Mouse (Mus musculus): ENCODE results near the gene Tmigd1.

Tmigd1 gene

DNA sequence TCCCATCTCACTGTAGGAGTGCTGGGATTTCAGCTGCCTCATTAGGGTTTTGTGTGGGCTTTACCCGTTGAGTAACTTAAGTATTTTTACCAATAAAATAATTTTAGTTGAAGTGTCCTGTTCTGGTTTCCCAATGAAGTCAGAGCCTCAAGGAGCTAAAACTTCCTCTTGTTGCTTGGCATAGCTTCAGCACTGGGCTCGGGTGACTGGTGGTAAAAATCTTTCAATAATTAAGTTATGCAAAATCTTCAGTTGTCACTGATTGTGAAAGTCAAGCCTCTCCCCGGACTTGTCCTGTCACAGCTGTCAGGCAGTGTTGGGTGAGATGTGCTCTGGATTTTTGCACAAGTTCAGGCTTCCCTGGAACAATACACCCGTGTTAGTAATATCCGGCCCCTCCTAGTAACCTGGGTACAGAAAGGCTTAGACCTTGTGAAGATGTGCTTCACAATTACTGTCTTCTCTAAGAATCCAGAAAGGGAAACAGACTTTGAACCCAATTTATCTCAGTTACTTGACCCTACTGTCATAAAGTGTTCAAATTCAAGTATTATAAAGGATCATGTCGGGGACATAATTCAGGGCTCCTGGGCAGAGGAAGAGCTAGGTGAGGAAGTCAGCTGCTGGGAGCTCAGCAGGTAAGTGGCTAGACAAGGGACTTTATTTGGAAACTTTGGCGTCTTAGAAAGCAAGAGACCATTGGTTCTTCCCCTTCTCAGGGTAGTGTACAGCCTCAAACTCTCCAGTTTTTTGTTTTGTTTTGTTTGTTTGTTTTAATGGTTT is at the start of gene Tmigd1:
Gene Tmigd1 (plus strand): TSS at position 581 of the 783 bp plus-strand sequence.
- DNase-seq: no peak

DNA sequence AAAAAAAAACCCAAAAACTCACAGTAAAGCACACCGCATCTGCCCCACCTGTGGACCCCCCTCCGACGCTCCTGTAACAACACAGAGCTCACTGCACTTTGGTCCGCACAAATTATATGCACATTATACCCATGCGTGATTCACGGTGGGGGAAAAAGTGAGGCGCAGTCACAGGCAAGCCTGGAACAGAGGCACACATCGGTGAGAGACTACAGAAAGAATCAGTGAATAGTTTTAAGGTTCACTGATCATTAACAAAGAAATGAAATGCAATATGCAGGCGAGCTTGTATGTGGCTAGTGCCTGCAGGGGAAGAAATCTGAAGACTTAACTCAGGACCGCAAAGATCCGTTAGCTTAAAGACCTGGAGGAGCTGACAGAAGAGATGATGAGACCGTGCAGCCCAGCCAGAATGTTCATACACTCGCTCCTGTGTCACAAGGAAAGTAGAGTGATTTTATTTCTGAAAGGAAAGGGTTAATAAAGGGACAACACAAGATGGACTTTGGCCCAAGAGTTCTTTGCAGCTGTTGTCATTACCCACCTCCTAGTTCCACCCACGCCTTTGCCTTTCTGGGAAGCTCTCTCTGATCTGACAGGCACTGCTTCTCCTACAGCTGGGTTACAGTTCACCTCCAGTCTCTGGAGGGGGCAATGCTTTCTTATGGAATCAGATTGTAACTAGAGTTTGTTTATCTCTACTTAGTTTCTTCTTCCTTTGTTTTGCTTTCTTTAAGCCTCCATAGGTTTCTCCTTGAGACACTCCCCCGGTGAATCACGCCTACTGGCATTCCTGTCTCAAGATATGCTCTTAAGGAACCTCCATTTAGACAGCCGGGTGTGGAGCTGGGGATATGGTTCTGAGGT is 47.3 kb upstream of the Tmigd1 start:
- peak; percentile 44 to 77 for DNase-seq

DNA sequence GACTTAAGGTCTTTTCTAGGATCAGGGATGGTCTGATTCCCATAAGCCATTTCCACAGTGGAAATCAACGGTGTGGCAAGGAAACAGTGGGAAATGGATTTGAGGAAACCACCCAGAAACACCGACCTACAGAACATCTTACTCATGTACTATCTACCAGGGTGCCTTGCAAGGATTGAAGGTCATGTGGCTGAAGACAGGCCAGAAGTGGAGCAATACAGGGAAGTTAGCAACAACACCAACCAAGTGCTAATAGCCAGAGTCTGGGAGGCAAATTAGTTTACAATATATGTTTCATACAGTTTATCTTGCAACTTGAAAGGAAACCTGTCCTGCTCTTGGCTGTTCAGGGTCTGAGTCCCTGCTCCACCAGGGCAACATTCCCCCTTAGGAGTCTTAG is 45.4 kb upstream of the Tmigd1 start:
- DNase-seq: no peak

DNA sequence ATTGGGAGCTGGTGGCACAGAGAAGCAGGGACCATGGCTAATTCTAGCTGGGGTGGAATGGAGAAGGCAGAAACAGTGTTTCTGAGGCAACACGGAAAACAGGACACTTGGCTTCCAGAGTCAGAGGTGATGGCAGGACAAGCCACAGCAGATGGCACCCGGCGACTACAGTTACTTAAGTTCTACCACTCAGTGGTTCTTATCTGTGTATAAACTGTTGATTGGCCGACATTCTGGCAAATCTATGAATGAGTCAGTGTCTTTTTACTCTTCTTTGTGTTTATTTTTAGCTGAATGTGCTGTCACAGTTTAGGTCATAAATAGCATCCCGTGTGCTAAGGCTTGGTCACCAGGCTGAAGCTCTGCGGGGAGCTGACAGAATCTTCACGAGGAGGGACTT is 44.8 kb upstream of the Tmigd1 start:
- DNase-seq: no peak

DNA sequence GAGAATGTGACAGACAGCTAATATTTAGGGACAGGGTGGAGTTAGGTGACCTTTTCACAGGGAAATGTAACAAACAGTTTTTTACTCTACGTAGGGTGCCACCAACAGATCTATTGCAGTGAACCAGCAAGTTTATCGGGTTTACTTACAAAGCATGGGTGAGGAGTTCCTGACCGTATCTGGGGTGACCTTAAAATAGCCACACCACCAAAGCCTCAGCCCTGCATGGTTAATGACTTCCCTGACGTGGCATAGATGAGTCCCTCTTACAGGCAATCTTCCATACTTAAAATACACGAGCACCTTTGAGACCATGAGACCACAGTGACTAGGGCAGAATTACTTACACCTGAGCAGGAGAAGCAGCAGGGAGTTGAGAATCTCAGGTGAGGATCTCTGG is 43.2 kb upstream of the Tmigd1 start:
- DNase-seq: no peak

DNA sequence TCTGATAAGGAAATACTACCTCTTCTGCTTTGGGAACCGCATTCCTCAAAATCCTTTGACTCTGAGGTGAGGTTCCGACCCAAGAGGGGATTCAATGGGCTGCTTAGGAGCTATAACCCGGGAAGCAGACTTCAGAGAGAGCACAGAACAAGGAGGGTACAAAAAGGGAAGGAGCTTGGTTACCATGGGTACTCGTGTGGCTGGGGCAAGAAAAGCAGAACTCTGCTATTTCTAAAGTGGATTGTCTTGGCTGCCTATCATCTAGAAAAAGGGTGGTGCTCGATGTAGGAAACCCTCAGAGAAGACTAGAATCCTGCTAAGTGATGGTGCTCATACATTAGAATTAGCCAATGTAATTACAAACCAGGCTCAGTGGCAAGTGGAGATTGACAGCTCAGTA is 42.7 kb upstream of the Tmigd1 start:
- no peak for DNase-seq

DNA sequence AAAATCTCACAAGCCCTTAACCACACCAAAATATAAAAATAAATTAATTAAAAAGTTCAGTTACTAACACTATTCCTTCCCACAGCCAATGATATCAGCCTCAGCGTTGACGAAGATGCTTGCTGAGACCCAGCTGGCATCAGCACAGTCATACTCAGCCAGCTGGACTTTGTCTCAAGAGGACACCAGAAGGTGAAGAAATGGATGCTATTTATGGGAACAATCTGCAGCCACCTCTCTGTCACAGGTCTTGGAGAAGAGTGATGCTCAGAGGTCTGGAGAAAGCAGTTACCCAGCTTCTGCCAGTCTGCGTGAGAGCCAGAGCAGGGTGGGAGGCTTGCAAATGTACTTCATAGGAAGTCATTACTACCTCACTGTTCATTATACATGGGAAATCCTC is 40.8 kb upstream of the Tmigd1 start:
- DNase-seq: no peak

DNA sequence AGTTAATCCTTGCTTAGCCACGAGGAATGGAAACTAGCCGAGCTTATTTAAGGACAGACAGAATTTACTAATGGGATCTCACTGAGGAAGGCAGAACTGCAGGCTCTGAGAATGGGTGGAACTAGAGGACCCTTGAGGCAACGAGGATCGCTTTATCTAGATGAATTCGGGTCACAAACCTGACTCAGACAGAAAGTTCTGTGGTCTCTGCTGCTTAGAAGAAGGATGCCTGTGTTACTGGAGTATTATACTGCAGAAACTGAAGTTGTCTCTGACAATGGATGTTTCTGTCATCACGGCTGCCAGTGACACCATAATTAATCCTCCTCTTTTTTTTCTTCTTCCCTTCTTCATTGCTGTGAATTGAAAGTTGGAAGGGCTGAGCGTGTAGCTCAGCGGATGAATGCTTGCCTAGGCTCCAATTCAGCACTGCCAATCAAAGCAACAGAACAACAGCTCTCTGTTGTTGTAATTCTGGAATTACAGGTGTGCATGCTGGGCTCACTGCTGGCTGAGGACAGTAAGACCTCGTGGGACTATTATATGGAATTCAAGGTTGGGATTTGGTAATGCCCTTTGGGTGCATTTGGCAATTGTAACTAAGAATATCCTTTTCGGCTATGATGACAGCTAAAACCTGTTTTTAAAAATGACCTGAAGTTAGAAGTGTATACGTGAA is 29.3 kb upstream of the Tmigd1 start:
- no peak for DNase-seq

DNA sequence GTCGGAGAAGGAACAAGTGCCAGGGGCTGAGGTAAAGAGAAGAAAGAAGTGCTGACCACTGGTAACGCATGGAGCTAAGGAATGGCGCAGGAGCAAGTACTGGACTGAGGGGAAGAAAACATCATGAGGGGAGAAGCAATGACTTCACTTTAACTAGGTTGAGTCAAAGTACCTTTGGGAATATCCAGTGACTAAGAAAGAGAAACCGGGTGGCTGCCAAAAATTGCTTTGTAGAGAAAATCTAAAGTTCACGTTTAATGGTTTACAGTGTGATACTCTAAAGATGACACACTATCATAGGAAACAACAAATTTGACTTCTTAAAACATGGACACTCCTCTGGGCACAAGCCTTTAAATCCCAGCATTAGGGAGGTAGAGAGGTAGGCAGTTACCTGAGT is 28.1 kb upstream of the Tmigd1 start:
- DNase-seq: no peak

DNA sequence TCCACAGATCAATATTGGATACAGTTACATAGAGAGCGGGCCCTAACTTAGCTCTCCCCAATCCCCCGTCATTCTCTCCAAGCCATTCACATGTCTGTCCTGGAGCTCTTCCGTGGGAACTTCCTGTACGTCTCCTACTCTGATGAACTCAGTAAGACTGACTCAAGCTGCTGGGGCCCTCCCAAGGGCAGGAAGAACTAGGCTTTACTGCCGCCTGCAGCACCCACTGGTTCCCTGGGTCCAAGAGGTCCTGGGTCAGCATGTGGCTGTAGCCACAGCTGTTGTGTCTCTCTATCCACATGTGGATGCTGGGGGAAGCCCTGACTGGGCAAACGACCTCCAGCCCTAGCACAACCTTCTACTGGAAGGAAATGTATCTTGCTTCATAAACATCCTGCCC is 27.2 kb upstream of the Tmigd1 start:
- DNase-seq: no peak

DNA sequence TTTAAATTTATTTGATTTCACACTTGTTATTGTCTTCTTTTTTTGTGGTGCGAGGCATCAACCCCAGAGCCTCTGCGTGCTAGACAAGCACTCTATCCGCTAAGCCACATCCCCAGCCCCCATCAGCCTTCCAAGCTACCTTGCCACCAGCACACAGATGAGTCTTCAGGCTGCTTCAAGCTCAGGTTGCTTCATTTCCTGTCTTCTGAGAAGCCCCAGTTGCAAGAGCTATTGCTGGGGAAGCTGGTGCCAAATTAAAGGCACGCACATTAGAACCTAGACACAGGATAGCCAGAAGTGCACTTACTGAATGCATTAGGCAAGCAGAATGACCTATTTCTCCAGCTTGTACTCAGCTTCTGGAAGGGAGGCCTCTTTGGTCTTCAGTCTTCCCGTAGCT is 22.1 kb upstream of the Tmigd1 start:
- no peak for DNase-seq

DNA sequence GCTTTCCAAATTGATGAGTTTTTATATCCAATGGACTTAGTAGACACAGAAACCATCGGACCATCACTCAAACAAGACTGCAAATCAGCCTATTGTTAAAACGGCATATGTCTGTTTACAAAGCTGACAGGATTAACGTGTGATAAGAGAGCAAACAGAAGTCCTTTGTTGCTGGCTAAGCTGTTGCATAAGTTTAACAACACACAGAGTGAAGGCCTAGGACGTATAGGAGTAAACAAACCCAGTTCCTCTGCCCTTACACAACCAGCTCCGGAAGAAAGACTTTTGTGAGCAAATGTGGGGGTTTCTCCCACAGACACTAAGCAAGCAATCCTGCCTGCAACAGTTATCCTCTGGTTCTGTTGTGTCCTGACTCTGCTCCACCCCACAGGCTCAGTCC is 17.5 kb upstream of the Tmigd1 start:
- DNase-seq: no peak

DNA sequence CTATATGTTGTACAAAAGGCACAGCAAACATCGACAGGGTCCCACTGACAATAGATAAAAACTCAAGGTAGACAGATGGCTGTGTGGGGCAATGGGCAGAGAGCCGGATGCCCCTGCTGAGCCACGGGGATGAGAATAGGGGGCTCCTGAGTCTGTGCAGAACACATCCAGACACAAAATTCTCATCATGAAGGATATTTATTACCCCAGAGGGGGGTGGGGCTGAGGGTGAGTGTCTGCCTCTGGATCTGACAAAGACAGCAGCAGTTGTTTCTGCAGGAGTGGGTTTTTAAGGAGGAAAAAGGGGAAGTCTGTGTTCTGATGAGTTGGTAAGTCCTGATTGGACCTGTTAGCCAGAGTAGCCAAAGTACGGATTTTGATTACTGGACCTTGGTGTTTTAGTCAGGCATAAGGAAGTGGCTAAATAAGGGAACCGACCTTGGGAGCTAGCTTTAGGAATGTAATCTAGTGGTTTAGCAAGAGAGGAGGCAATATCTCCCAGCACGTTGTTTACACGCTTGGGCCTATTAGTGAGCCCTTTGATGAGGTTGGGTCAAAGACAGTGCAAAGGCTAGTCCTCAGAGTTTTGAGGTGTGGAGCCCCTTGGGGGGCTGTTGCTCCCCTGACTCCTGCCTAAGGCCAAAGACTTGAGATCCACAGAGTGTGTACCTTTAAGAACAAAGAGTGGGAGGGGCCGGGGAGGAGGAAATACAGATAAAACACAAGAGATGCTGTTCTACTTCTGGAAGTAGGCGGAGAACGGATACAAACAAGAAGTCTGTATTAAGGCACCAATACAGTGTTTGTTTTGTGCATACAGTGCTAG is 12.4 kb upstream of the Tmigd1 start:
- peak; percentile 68 to 74 for DNase-seq

DNA sequence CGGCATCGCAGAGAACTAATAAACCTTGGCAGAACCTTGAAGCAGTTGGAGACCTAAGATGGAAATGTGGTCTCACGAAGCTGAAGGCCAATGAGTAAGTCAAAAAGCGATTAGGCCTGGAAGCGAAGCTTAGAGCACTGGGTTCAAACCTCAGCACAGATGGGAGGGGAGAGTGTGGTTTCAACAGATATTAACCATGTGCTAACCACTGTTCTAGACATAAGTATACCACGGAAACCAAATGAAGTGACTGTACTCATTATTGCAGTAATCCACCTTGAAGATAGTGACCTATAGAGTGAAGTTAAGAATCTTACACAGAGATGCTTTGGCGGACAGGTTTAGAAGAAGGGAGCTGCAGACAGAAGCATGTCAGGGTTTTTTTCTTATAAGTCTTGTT is 10.8 kb upstream of the Tmigd1 start:
- no peak for DNase-seq

DNA sequence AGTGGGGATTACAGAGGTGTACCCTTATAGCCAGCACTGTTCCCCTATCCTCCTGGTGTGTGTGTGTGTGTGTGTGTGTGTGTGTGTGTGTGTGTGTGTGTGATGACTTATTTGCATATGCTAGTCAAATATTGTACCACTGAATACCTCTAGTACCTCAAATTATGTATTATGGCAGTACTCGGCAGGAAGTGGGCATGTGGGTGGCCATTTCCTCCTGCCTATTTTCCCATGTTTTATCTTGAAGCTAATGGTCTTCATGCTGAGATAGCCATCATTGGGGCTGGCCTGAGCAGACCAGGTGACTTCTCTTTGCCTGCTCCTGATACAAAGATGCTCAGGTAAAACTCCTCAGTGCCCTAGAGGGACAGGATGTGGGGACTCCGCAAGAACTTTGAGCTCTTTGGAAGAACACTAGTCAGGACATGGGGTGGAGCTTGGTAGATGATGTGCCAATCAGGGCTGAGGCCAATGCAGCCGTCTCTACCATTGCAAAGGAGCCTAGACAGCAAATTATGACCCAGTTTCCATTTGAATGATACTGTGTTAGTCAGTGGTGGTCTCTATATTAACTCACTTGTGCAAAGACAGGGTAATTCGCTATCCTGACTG is 10.1 kb upstream of the Tmigd1 start:
- no peak for DNase-seq

DNA sequence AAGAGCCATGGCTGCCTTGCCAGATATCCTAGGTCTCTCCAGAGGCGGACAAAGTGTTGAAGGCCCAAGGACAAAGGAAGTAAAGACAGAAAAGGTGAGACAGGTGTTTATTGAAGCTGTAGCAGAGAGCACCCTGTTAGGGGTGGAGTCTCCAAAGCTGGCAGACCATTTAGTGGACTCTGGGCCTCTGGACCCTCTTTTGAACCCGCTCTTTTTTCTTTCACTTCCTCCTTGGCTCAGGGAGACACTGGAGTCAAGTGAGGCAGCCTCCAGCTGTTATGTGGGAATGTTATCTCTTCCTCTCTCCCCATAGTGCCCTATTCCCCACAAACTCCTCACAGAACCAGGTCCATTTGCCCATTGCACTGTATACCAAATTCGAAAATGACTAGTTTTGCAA is 9.0 kb upstream of the Tmigd1 start:
- DNase-seq: no peak

DNA sequence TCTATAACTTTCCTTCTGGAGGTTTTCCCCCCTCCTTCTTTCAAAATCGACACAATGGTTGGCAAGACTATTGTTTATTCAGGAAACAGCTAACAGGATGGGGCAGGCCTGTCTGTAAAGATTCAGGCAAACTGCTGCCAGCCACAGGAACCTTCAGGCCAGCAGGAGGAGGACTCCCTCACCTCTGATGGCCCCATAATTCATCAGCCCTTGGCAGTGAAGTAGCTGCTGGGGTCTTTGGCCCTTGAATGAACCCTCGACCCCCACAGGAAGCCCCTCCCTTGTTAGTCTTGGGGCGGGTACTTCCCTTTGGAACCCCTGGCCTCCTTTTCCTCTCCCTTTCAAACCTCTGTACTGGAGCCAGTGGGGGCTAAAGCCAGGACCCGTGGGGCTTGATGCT is 8.4 kb upstream of the Tmigd1 start:
- DNase-seq: peak; percentile 63 to 83

DNA sequence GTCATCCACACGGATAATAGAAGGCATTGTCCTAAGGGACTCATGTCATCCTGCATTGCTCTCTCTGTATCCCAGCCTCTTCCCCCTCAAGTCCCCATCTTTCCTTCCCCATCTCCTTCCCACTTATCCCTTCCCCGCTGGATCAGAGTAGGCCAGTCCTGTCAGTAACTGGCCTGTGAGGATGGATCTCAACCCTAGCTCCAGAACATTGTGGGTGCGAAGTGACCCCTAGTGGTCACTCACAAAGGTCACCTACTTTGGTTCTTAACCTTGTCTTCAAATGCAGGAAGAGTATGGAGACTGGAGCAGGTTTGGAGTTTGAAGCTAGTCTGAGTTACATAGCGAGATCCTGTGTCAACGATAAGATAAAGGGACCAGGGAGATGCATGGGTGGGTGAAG is 7.7 kb upstream of the Tmigd1 start:
- peak; percentile 77 to 81 for DNase-seq

DNA sequence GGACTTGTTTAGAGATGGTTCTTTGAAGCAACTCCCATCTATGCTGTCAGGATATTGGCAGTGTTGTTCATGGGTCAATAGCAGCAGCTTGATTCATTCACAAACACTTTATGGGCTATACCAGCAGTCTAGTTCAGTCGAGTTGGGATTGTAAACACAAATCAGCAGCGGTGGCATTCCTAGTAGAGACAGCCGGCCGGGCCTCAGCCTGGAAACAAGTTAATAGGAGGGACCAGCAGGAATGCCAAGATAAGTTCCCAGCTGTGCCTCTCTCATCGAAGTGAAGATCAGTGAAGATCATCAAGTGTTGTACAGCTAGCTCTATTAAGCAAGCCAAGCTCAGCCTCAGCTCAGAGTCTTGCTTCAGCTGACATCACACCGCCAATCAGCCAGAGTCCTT is 5.6 kb upstream of the Tmigd1 start:
- peak in 1 of 2 experiments; percentile 21 for DNase-seq

DNA sequence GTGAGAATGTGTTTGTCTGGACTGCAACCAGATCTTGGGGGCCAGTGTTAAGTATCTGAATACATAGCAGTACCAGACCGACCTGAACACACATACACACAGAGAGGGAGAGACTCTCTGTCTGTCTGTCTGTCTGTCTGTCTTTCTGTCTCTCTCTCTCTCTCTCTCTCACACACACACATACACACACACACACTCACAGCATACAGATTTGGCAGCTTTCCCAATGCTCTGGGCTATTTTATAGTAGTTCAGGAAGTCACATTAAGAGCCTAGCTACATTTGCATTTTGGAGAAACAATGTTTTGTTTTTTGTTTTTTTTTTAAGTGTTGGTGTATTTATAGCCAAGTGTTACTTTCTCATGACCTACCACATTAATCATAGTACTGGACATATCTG is 4.8 kb upstream of the Tmigd1 start:
- DNase-seq: peak in 1 of 2 experiments; percentile 21

DNA sequence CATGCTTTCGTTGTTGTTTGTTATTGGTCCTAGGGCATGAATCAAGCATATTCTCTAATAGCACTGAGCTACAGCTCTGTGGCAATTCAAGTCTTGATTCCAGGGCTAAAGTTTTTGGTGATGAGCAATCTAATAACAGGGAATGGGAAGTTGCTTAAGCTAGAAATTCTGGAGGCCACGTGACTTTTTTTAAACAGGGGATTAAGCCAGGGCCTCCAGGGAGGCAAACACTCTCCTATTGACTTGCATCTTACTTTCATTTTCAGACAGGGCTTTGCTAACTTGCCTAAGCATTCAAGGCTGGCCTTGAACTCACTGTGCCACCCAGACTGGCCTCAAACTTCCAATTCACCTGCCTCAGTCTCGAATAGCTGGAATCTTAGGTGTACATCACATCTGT is 4.1 kb upstream of the Tmigd1 start:
- no peak for DNase-seq

DNA sequence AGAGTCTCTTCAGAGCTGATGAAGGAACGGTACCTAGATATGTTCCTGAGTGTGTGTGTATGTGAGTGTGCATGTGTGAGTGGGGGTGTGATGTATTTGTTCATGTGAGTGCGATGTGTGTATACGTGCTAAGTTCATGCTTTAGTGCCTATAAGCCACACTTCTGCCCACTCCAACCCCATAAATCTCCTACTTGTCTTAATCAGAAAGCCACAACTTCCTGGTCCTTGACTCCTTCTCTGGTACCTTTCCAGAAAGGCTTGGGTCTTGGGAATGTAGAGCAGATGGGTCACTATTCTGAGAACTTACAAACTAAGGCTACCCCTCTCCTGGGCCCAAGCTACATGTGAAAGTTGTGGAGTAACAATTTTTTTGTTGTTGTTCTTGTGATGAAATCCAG is 3.2 kb upstream of the Tmigd1 start:
- DNase-seq: no peak

All from kidney, postnatal 25 days (tissue).